Mouse (Mus musculus): Measurements from ENCODE around the gene Gm20388.

GRCm38 (mm10) chr8:121316009-121316408 lies 1405.4 kb downstream of the Gm20388 start:
- TF ChIP-seq CTCF (IDR thresholded peaks at IDR 0.05; ENCODE audit: low read depth) (no peak), EP300 (IDR thresholded peaks at IDR 0.05; ENCODE audit: low read depth) (no peak)

All from liver, embryonic 14.5 days (tissue).